Mouse (Mus musculus): ENCODE data around the gene Gadd45a. TPM values are rescaled to one million over a fixed set of nuclear protein-coding genes. Genes with fewer than 3 reads are reported as not detected.

Gene Gadd45a
- total and polyA plus RNA-seq, 3 experiments = 12.5 to 26.2 (median 19.5) TPM

DNA sequence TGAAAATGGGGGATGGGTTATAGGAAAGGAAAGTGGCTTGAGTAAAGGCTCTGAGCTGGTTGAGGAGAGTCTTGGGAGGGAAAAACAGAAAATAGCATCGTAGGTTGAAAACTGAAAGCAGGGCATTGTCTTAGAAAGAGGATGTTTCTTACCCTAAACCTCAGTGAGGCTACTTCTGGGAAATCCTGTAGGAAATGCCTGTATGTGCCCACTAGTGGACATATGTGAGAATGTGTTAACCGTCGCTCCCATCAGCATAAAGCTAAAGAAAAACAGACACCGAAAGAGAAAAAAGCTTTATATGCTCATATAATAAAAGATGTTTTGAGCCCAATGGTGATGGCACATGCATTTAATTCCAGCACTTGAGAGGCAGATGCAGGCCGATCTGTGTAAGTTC lies 22.8 kb upstream of the Gadd45a start:
- H3K27ac ChIP-seq (ENCODE audit: insufficient read depth, low read depth) = no peak overlapping the region
- no peak for DNase-seq (ENCODE audit: extremely low read depth)
- H3K9me3 ChIP-seq (replicated peaks; ENCODE audit: low read length) = no peaks in the 10 kb centered on the region
- in situ Hi-C loops (cut with MboI; ENCODE audit: low pct_ligation_motif_present, low pct_unique_long_range_greater_than_20kb, low sequenced_read_pairs) (no loop called here), dilution Hi-C loops (cut with MboI; ENCODE audit: extremely low pct_ligation_motif_present, extremely low pct_unique_long_range_greater_than_20kb, low sequenced_read_pairs) (no loop called here)
- H3K4me1 ChIP-seq (ENCODE audit: control insufficient read depth in 1 of 2, insufficient read depth in 2 of 2) = peaks cover 8 to 36% of the 10 kb centered on the region in 2 experiments; a peak in 3 of 4 replicates
- no peaks in the 10 kb centered on the region for H3K79me2 ChIP-seq (replicated peaks; ENCODE audit: control insufficient read depth, extremely low read depth, insufficient read depth, poor library complexity, severe bottlenecking)
- H3K4me2 ChIP-seq (ENCODE audit: insufficient read depth, low read depth, poor library complexity, severe bottlenecking) = no peak overlapping the region
- H3K36me3 ChIP-seq (replicated peaks in 1 of 2; ENCODE audit: control insufficient read depth in 1 of 2, insufficient read depth in 1 of 2, low read length in 1 of 2) = no peaks in the 10 kb centered on the region
- no peaks in the 10 kb centered on the region for H3K27me3 ChIP-seq (replicated peaks)
- TF ChIP-seq RAD21 (IDR thresholded peaks at IDR 0.05; ENCODE audit: low read depth, low read length) (peak; percentile 17), EP300 (IDR thresholded peaks at IDR 0.05; ENCODE audit: low read length) (no peak), POLR2A (IDR thresholded peaks at IDR 0.05; ENCODE audit: low read depth, low read length) (no peak), USF2 (conservative IDR thresholded peaks at IDR 0.05; ENCODE audit: low read depth, low read length) (no peak), CTCF (conservative IDR thresholded peaks at IDR 0.05 in 1 of 2, IDR thresholded peaks at IDR 0.05 in 1 of 2; ENCODE audit: low read depth in 2 of 2, low read length in 2 of 2) (peak; percentile 9 to 50; a peak in 2 of 4 replicates), E2F4 (IDR thresholded peaks at IDR 0.05; ENCODE audit: insufficient replicate concordance, low read depth, low read length) (no peak), SMC3 (IDR thresholded peaks at IDR 0.05; ENCODE audit: low read depth, low read length) (peak; percentile 38; the same call in 1 of the 2 replicates), MXI1 (IDR thresholded peaks at IDR 0.05; ENCODE audit: low read depth, low read length) (no peak)
- H3K9ac ChIP-seq (ENCODE audit: insufficient read depth, low read depth) = no peak overlapping the region
- H3K4me3 ChIP-seq (replicated peaks in 1 of 3; ENCODE audit: low read depth in 2 of 3, low read length in 2 of 3, poor library complexity in 1 of 3) = no peak overlapping the region

DNA sequence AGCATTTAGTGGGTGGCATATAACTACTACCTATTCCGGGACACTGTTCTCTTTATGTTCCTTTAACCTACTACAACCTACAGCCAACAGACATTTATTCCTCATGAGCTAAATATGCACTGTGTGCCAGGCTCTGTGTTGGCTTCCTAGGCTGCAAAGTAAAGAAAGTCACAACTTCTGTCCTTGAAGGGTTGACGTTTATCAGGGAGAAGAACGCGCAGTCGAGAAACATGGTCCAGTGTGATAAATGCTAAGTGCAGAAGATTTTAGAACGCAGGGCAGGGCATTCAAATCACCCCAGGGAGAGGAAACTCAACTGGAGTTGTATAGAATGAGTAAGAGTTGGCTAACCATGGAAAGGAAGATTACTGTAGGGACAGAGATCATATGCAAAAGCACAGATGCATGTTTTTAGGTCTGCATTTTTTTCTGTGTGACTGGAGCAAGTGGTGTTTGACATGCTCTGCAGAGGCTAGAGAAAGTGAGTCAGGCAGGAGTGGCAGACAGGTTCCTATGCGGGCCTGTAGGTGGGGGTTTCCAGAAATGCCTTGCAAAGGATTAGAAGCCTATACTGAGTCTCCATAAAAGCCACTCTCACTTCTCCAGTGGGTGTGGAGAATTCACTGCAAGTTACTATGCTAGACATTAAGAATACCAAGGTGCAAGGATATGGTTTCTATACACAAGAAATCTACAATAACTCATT lies 20.9 kb upstream of the Gadd45a start:
- Histone ChIP-seq H3K4me3 (replicated peaks in 1 of 3; ENCODE audit: low read depth in 2 of 3, low read length in 2 of 3, poor library complexity in 1 of 3) (no peak overlapping the region), H3K79me2 (replicated peaks; ENCODE audit: control insufficient read depth, extremely low read depth, insufficient read depth, poor library complexity, severe bottlenecking) (no peaks in the 10 kb centered on the region), H3K27me3 (replicated peaks) (no peaks in the 10 kb centered on the region), H3K9ac (ENCODE audit: insufficient read depth, low read depth) (no peak overlapping the region), H3K4me1 (ENCODE audit: control insufficient read depth in 1 of 2, insufficient read depth in 2 of 2) (peaks cover 8 to 36% of the 10 kb centered on the region in 2 experiments; a peak in 3 of 4 replicates), H3K4me2 (ENCODE audit: insufficient read depth, low read depth, poor library complexity, severe bottlenecking) (no peak overlapping the region), H3K27ac (ENCODE audit: insufficient read depth, low read depth) (no peak overlapping the region), H3K36me3 (replicated peaks in 1 of 2; ENCODE audit: control insufficient read depth in 1 of 2, insufficient read depth in 1 of 2, low read length in 1 of 2) (no peaks in the 10 kb centered on the region), H3K9me3 (replicated peaks; ENCODE audit: low read length) (no peaks in the 10 kb centered on the region)
- DNase-seq (ENCODE audit: extremely low read depth) = no peak
- in situ Hi-C loops (cut with MboI; ENCODE audit: low pct_ligation_motif_present, low pct_unique_long_range_greater_than_20kb, low sequenced_read_pairs) = loop anchor here (5.0 kb wide), 1 partner anchor 74 kb away; no protein-coding TSS in a partner anchor
- TF ChIP-seq USF2 (conservative IDR thresholded peaks at IDR 0.05; ENCODE audit: low read depth, low read length) = no peak
- TF ChIP-seq ELF1 (IDR thresholded peaks at IDR 0.05; ENCODE audit: low read depth, low read length) = no peak
- dilution Hi-C loops (cut with MboI; ENCODE audit: extremely low pct_ligation_motif_present, extremely low pct_unique_long_range_greater_than_20kb, low sequenced_read_pairs) = no loop called here

DNA sequence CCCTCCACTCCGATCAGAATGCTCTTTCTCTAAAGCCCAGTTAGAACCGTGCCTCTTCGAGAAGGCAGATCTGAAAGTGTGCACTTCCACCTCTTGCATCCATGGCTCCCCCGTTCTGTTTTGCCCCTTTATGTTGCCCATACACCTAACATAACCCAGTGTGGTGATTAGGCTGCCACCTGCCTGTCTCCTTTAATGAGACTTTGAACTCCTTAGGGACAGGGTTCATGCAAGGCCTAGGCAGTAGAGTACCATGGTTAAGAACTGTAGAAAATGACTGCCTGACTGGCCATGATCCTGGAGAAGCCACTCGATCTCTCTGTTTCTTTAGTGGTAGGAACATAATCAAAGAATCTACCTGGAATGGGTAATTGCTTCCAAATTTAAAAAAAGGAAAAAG lies 20.3 kb upstream of the Gadd45a start:
- no peak overlapping the region for H3K4me2 ChIP-seq (ENCODE audit: insufficient read depth, low read depth, poor library complexity, severe bottlenecking)
- no peak overlapping the region for H3K4me3 ChIP-seq (replicated peaks in 1 of 3; ENCODE audit: low read depth in 2 of 3, low read length in 2 of 3, poor library complexity in 1 of 3)
- peaks cover 8 to 36% of the 10 kb centered on the region in 2 experiments; a peak in 3 of 4 replicates for H3K4me1 ChIP-seq (ENCODE audit: control insufficient read depth in 1 of 2, insufficient read depth in 2 of 2)
- no peak for DNase-seq (ENCODE audit: extremely low read depth)
- TF ChIP-seq RCOR1 (conservative IDR thresholded peaks at IDR 0.05; ENCODE audit: low read depth, low read length) = no peak
- no peak for TF ChIP-seq CTCF (conservative IDR thresholded peaks at IDR 0.05 in 1 of 2, IDR thresholded peaks at IDR 0.05 in 1 of 2; ENCODE audit: low read depth in 2 of 2, low read length in 2 of 2)
- TF ChIP-seq MXI1 (IDR thresholded peaks at IDR 0.05; ENCODE audit: low read depth, low read length) = no peak
- no peak for TF ChIP-seq MAZ (IDR thresholded peaks at IDR 0.05; ENCODE audit: low read depth, low read length)
- no peak for TF ChIP-seq KAT2A (IDR thresholded peaks at IDR 0.05; ENCODE audit: insufficient replicate concordance, low read length)
- TF ChIP-seq HCFC1 (IDR thresholded peaks at IDR 0.05; ENCODE audit: low read depth, low read length) = no peak
- TF ChIP-seq NRF1 (IDR thresholded peaks at IDR 0.05; ENCODE audit: low read depth, low read length) = no peak
- TF ChIP-seq CHD2 (IDR thresholded peaks at IDR 0.05; ENCODE audit: low read length) = no peak
- no peak for TF ChIP-seq ZNF384 (IDR thresholded peaks at IDR 0.05; ENCODE audit: low read depth, low read length)
- H3K27ac ChIP-seq (ENCODE audit: insufficient read depth, low read depth) = no peak overlapping the region
- no peaks in the 10 kb centered on the region for H3K36me3 ChIP-seq (replicated peaks in 1 of 2; ENCODE audit: control insufficient read depth in 1 of 2, insufficient read depth in 1 of 2, low read length in 1 of 2)
- H3K79me2 ChIP-seq (replicated peaks; ENCODE audit: control insufficient read depth, extremely low read depth, insufficient read depth, poor library complexity, severe bottlenecking) = no peaks in the 10 kb centered on the region
- no peaks in the 10 kb centered on the region for H3K27me3 ChIP-seq (replicated peaks)
- H3K9ac ChIP-seq (ENCODE audit: insufficient read depth, low read depth) = no peak overlapping the region
- dilution Hi-C loops (cut with MboI; ENCODE audit: extremely low pct_ligation_motif_present, extremely low pct_unique_long_range_greater_than_20kb, low sequenced_read_pairs) = no loop called here
- in situ Hi-C loops (cut with MboI; ENCODE audit: low pct_ligation_motif_present, low pct_unique_long_range_greater_than_20kb, low sequenced_read_pairs) = loop anchor here (5.0 kb wide), 1 partner anchor 75 kb away; no protein-coding TSS in a partner anchor
- no peaks in the 10 kb centered on the region for H3K9me3 ChIP-seq (replicated peaks; ENCODE audit: low read length)
